Mouse (Mus musculus) heart, adult 8-10 months (tissue): ENCODE measurements around the gene Ank3. TPM values are rescaled to one million over a fixed set of nuclear protein-coding genes. Genes with fewer than 3 reads are reported as not detected.

Experiments
- DNase-seq: peaks from one replicate; pipeline ENCODE4 v3.0.0; 2022; ENCODE audit warnings: low spot score
- total RNA-seq, 4 experiments: library from RNA; stranded (reverse); gene quantifications; 2 replicates each; pipeline ENCODE4 v1.2.4; 2022

Ank3 gene
- total RNA-seq, 4 experiments from 2014 or later = 72.9 to 84.4 (median 74.9) TPM

DNA sequence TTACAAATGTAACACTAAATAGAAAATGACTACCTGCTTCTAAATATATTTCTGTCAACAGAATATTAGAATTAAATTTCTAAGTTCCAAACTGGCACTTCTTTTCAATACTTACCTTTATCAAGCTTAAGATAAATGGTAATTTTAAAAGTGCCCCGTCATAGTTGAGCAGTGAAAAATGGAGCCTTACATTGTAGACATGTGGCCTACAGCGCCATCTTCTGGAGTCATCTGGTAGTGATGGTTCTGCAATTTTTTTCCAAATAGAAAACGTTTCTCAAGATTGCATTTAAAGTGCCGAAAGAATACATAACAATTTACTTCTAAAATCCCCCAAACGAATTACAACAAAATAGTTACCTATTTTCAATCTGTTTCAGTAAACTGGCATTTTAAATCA is 566.0 kb downstream of the Ank3 start:
- DNase-seq = peak; percentile 48

GRCm38 (mm10) chr10:69965085-69965484 is 566.5 kb downstream of the Ank3 start:
- no peak for DNase-seq

DNA sequence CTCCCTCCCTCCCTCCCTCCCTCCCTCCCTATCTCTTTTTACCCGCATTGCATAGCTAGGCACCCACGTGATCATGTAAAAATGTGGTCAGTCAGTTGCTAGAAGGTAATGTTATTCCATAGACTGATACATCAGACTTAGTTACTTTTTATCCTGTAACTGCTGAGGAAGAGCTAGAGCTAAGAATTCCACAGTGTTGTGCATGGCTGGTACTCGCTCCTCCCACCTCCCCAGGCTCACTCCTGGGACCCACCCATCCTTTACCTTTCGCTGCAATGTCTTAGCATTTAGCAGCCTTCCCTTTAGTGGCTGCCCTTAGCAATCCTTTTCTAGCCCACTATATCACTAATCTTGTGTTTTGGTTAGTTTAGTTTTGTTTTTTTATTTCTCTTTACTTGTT is 569.4 kb downstream of the Ank3 start:
- DNase-seq = no peak

DNA sequence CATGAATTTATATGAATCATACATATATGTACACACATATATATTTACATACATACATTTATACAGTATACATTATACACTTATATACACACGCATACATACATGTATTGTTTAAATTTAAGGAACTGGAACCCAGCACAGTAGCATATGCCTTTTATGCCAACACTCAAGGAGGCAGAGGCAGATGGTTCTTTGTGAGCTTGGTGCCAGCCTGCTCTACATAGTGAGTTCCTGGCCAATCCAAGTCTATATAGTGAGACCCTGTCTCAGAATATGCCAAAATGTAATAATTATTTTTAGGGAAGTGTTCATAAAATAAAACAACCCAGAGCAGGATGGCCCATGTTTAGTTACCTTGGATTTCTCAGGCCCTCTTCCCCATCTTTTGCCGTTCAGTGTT is 581.1 kb downstream of the Ank3 start:
- DNase-seq = no peak

DNA sequence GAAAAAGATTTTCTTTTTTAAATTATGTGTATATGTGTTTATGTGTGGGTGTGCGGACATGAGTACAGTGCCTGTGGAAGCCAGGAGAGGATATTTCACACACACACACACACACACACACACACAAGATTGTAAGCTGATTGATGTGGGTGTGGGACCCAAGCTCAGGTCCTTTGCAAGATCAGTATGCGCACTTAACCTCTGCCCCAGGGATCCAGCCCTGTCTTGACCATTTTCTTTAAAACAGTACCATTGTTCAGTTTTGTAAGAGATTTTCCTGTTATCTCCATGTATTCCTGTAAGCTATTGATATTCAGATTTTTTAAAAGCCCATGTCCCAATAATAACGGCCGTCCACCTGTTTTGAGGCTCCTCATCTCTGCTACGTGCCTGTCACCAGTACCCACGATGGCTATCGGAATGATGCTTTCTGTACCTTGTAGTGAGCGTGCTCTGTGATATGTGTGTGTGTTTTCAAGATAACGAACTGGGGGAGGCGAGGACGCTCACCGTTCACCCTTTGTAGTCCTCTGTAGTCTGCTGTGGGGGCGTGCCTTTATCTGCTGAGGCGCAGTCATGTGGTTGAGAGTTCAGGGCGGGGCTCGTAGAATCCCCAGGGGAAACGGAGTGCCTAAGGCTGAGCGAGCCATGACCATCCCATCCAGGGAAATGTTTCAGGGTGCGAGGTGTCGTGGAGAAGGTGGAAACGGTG is 583.0 kb downstream of the Ank3 start:
- no peak for DNase-seq

DNA sequence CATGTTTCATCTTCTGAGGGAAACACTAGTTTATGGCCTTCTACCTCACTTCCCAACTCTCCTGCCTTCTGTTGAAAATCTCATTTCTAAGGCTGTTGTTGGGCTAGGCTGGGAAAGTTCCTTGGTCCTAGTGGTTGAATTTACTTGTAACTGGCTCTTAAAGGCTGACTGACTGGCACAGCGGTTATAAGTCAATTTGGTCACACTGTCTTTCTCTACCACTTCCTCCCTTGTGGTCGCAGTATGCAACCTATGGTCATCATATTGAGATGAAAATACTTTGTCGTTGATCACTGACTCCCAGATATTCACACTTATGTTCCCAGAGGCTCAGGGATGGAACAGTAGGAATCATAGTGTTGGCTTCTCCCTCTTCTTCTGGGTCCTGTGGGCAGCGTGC is 584.1 kb downstream of the Ank3 start:
- no peak for DNase-seq

GRCm38 (mm10) chr10:69987496-69987895 is 588.9 kb downstream of the Ank3 start:
- DNase-seq = no peak

- DNase-seq = no peak
Measured at GRCm38 (mm10) chr10:69997082-69997481, 598.5 kb downstream of the Ank3 start.

GRCm38 (mm10) chr10:70004058-70004457 is 605.5 kb downstream of the Ank3 start:
- DNase-seq = no peak

DNA sequence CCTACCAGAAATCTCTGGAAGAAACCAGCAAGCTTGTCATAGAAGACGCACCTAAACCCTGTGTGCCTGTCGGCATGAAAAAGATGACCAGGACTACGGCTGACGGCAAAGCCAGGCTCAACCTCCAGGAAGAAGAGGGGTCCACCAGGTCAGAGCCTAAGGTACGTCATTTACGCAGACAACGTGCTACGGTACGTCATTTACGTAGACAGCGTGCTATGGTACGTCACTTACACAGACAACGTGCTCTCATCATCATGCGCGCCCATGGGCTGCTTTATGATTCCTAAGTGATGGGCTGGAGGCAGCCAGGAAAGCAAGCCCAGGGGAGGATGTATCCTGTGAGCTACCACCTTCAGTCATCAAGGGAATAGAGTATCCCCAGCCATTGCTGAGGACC is 606.3 kb downstream of the Ank3 start:
- no peak for DNase-seq

- no peak for DNase-seq
Measured at GRCm38 (mm10) chr10:70006380-70006779, 607.8 kb downstream of the Ank3 start.

GRCm38 (mm10) chr10:70011738-70012137 is 613.2 kb downstream of the Ank3 start:
- DNase-seq = no peak

- DNase-seq = no peak
Measured at GRCm38 (mm10) chr10:70013931-70014330, 615.4 kb downstream of the Ank3 start.

- DNase-seq = no peak
Measured at GRCm38 (mm10) chr10:70015201-70015600, 616.6 kb downstream of the Ank3 start.

DNA sequence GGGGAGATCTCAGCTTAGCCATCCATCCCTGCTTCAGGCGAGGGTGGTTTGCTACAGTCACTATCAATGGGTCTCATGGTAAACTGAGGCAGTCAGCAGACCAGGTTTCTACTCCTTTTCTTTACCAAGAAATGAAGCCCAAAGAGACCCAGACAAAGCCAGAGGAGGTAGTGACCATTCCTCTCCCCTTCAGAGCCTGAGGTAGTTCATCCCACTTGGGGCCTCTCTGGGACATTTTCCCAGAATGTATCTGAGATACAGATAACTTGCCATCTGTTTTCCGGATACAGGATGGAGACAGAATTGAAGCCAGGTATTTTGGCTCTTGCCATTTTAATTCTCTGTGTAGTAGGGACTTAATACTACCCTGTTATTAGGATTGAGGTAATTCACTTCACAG is 620.1 kb downstream of the Ank3 start:
- no peak for DNase-seq

DNA sequence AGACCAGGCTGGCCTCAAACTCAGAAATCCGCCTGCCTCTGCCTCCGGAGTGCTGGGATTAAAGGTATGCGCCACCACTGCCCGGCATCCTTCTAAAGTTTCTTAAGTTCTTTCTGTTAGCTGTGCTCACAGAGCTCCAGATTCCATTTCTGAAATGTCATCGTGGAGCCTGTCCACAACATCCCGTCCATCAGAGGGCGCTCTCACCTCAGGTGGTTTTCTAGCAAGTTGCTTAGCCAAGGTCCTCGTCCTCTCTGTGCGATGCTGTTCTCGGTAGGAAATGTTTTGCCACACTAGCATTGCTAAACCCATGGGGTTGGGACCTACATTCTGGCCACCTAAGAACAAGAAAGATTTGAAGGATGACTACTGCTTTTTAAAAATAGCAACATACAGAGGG is 623.1 kb downstream of the Ank3 start:
- DNase-seq = peak; percentile 49

- DNase-seq = no peak
Measured at GRCm38 (mm10) chr10:70022596-70022995, 624.0 kb downstream of the Ank3 start.

GRCm38 (mm10) chr10:70023861-70024260 is 625.3 kb downstream of the Ank3 start:
- no peak for DNase-seq

DNA sequence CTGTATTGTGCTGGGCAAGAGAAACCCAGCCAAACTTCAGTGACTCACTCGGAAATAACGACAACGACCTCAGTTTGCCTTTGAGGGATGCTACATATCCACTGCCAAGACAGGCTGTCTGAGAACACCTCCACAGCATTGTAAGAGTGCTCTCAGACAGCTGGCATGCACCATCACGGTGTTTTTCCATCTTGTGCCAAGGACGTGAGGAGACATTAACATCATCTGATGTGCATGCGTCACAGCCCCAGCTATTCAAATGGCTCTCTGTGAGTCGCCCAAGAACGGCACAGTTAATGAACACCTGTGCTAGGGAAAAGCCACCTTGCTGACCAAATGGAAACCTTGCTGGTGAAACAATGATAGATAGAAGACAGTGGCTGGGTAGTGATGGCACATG is 633.4 kb downstream of the Ank3 start:
- DNase-seq = no peak

DNA sequence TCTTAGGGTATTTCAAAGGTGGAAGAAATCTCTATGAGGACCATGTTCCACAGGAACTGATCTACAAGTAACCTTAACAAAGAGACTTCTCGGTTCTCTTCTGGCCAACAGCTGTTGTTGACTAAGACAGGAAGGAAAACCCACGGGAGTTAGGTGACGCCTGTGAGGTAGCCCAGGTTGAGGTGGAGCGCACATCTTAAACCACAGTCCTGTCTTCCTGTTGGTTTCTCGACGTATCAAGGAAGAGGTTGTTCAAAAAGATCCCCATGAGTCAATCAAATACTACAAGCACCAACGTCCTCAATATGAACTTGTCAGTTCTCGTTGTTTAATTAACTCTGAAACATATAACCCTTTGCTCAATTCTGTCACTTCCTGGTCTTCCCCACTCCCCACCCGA is 634.4 kb downstream of the Ank3 start:
- DNase-seq = no peak

- no peak for DNase-seq
Measured at GRCm38 (mm10) chr10:70033856-70034255, 635.3 kb downstream of the Ank3 start.

DNA sequence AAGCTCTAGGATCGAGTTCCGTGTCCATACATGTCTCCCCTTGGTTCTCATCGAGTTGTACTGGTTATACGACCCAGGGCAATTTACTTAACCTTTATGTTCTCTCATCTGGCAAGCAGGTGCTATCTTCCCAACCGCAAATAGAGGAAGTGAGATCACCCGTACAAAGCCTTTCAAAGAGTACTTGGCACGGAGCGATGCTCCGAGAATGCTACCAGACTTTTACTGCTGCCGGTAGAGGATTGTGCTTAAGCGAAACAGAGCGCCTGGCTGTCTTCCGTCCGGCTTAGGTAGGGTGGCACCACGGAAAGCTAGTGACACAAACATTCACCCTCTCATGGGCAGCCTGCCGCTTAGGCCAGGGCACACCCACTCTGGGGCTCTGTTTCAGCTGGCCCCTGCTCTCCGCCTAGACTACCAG is 641.3 kb downstream of the Ank3 start:
- DNase-seq = no peak

GRCm38 (mm10) chr10:70041562-70041961 is 643.0 kb downstream of the Ank3 start:
- DNase-seq = no peak

DNA sequence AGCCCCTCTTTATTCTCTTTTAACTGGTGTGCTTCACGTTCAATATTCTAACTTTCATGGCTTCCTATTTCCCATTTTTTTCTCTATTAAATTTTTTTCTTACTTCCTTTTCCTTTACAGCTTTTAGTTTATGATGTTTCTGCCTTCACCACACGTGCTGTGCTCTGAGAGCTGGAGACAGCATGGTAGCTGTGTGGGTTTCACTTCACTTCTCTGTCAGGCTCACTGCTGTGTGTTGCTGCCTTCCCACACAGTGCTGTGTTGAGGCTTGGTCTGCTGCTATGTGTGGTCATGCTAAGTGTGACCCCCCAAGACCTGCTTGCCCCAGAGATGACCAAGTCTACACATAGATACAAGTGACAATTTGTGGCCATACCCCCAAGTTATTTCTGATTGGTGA is 647.1 kb downstream of the Ank3 start:
- DNase-seq = no peak
